Mouse (Mus musculus): ENCODE data around the gene Mcrs1.

DNA sequence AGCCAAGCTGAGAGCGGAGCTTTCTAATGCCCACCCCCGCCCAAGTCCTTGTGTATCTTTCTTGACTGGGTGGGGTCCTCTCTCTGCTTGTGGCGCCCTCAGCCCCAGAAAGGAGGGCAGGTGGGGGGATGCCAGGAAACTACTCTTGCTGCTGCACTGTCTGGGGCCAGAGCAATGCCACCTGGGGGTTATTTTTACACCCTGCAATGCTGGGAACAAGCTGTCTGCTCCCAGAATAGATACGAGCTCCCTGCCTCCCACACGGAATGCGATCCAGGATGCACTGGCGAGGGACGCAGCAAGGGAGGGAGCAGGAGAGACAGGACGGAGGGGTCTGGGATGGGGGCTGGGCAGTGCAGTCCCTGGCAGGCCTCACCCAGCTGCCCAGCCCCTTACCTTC, 2.8 kb downstream of the Mcrs1 start:
- TF ChIP-seq CTCF (IDR thresholded peaks at IDR 0.05; ENCODE audit: low read depth, low read length) (no peak), GATA2 (IDR thresholded peaks at IDR 0.05; ENCODE audit: borderline replicate concordance, low read depth, low read length) (no peak), POLR2AphosphoS5 (IDR thresholded peaks at IDR 0.05; ENCODE audit: insufficient replicate concordance, low read depth, low read length) (no peak)

Measured in G1E (cell line).